Mouse (Mus musculus) urinary bladder, adult 18-20 months (tissue): ENCODE data around the gene Brca2.
"Not testable (repeated sequence)": the region's sequence is repeated elsewhere in the genome, so short reads cannot be mapped to it uniquely, and the experiment has no call there.

Experiments used
- DNase-seq, 2 experiments: peaks; one replicate each; pipeline ENCODE4 v3.0.0; 2022; ENCODE audit warnings: low spot score in 2 of 2, mixed read lengths in 2 of 2

Brca2 gene

GRCm38 (mm10) chr5:150521937-150522866, at the start of gene Brca2:
Brca2 (plus strand) TSS chr5:150522630.
- peak; percentile 83 to 92 for DNase-seq

- DNase-seq = no peak
Measured at GRCm38 (mm10) chr5:150477364-150477763, 45.1 kb upstream of the Brca2 start.

DNA sequence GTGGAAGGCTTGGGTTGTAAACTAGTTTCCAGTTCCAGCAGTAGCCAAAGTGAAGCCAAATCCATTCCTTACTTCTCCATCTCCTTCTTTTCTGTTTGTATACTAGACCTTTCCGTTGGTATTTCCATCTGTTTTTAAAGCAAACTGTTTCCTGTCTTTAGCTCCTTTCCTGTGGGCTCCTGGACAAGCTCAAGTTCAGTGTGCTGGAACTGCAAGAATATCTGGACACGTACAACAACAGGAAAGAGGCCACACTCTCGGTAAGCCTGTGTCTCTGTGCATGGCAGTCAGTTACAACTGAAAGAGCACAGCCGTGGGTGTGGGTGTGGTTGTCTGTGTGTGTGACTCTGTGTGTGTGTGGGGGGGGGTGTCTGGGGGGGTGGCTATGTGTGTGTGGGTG, 43.8 kb upstream of the Brca2 start:
- DNase-seq = no peak

- DNase-seq = peak in 1 of 2 experiments; percentile 20
Measured at GRCm38 (mm10) chr5:150485198-150485597, 37.2 kb upstream of the Brca2 start.

DNA sequence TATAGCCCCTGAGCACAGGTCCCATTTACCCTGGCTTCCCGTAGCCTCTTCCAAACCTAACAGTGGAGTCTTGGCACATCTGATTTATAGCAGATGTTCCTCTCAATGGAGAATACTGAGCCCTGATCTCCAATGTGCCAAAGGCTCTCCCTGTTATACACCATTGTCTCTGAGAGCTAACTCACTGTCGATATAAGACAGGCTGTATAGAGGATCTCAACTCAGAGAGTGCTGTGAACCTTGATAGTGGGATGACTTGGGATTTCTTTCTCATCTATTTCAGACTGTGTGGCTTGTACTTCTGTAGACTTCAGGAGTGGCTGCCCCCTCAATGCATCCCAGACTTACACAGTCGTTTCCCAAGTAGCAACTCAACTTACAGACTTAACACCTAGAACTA, 32.1 kb upstream of the Brca2 start:
- DNase-seq = no peak

DNA sequence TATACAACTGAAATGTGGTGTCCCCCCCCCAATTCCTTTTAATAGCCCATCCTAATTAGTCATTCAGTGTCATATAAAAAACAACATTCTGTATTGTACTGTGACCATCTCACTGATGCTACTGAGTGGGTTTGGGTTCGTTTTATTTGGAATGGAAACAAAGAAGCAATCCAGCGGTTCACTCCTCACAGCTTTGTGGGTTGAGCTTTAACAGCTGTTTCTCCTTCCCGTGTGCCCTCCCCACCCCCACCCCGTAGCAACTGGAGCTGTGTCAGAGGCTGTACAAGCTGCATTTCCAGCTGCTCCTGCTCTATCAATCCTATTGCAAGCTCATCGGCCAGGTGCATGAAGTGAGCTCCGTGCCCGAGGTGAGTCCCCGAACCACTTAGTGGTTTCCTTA, 31.6 kb upstream of the Brca2 start:
- no peak for DNase-seq

- not testable (repeated sequence) for DNase-seq
Measured at GRCm38 (mm10) chr5:150491573-150492173, 30.8 kb upstream of the Brca2 start.

DNA sequence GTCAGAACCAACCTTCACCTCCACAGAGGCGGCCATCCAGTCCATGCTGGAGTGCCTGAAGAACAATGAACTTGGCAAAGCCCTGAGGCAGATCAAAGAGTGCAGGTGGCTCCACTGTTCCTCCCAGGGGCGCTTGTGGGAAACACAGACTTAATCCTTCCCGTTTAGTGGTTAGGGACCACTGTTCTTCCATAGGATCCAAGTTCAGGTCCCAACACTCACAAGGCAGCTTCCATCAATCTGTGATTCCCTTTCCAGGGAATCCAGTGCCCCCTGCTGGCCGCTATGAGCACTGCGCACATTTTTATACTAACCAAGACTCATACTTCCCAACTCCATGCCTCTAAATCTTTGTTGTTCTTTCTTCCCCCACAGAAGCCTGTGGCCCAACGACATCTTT, 26.6 kb upstream of the Brca2 start:
- no peak for DNase-seq

GRCm38 (mm10) chr5:150510451-150511225, 11.8 kb upstream of the Brca2 start:
- no peak for DNase-seq

- no peak for DNase-seq
Measured at GRCm38 (mm10) chr5:150513264-150513663, 9.2 kb upstream of the Brca2 start.

DNA sequence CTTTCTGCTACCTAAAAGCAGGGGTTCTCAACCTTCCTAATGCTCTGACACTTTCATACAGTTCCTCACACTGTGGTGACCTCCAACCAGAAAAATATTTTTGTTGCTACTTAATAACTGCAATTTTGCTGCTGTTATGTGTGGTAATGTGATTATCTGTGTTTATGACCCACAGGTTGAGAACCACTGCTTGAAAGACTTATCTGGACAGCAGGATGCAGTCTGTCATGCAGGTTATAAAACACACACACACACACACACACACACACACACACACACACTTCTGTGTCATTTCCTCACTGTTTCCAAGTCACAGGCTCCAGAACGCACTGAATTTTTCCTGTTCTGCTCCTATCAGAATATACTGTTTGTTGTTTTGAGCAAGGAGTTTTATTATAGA, 8.4 kb upstream of the Brca2 start:
- DNase-seq = no peak

DNA sequence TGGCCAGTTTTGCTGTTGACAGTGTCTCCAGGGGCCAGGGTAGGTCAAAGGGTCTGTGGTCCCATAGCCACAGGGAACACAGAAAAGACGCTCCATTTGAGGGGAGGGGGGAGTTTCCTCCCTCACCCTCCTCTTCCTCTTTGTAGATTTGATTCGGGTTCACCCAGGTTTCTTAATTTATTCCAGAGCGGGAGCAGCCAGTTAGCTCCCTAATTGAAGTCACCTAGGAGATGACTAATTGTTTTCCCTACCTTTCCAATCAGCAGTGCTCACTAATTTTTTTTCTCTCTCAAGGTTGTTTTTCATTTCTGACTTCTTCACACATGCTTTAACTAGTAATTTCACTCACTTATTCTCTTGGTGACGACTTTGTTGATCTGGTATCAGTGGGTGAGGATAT, 4.4 kb upstream of the Brca2 start, which contains the start of gene Zar1l:
Zar1l (minus strand) TSS at position 101 of the 400 bp plus-strand sequence.
- no peak for DNase-seq

GRCm38 (mm10) chr5:150519551-150519950, 2.9 kb upstream of the Brca2 start:
- DNase-seq = no peak

- no peak for DNase-seq
Measured at GRCm38 (mm10) chr5:150522867-150523234, 421 bp downstream of the Brca2 start.

- no peak for DNase-seq
Measured at GRCm38 (mm10) chr5:150525239-150525638, 2.8 kb downstream of the Brca2 start.

DNA sequence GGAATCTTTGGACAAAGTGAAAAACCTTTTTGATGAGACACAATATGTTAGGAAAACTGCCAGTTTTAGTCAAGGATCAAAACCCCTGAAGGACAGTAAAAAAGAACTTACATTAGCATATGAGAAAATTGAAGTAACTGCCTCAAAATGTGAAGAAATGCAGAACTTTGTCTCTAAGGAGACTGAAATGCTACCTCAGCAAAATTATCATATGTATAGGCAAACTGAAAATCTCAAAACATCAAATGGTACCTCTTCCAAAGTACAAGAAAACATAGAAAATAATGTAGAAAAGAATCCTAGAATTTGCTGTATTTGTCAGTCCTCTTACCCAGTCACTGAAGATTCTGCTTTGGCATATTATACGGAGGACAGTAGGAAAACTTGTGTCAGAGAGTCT, 18.9 kb downstream of the Brca2 start:
- no peak for DNase-seq

GRCm38 (mm10) chr5:150543184-150543583, 20.8 kb downstream of the Brca2 start:
- DNase-seq = no peak

DNA sequence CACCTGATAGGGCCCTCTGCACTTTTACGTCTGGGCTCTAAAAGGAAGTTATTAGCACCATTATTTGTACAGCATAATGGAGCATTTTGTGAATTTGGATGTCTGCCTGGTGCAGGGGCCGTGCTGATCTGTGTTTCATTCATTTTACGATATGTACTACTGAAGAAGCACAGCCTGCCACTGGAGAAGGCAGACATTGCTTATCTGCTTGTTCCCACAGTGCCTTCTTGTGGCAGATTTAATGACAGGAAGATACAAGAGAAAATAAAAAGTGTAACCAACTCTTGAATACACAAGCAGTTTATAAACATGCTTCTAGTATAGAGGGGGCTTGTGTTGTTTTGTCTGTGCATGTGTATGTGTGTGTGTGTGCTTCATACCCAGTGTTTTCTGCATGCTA, 29.2 kb downstream of the Brca2 start:
- DNase-seq = no peak

DNA sequence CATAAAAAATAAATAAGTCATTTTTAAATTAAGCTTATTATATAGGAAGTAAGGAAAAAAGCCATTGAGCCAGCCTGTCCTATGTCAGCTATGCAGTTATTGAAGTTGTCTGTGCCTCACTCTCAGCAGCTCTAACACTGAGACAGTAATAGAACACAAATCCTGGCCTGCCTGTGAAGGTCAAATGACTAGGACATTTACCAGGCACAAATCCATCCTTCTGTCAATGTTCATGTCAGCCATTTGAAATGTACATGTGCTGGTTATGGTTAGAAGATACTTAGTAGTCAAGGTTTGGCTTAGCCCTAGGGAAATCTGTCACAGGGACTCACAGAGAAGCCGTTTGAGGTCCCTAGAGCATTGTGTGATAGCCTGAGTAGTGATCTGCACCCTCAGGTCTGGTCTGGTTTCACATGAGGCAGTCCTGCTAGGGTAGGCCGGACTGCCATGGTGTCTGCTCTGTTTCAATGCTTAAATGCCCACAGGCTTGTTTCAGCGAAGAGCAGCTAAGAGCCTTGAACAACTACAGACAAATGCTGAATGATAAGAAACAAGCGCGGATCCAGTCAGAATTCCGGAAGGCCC, 37.2 kb downstream of the Brca2 start:
- no peak for DNase-seq

DNA sequence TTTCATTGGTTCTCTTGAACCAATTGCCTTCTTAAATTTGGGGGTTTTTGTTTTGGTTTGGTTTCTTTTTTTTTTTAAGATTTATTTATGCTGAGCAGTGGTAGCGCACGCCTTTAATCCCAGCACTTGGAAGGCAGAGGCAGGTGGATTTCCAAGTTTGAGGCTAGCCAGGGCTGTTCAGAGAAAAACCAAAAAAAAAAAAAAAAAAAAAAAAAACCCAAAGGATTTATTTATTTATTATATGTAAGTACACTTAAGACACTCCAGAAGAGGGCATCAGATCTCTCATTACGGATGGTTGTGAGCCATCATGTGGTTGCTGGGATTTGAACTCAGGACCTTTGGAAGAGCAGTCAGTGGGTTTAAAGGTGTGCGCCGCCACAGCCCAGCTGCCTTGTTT, 38.4 kb downstream of the Brca2 start:
- DNase-seq = no peak

- no peak for DNase-seq
Measured at GRCm38 (mm10) chr5:150561376-150561775, 38.9 kb downstream of the Brca2 start.

- DNase-seq = no peak
Measured at GRCm38 (mm10) chr5:150561783-150562182, 39.4 kb downstream of the Brca2 start.
